Mouse (Mus musculus): ENCODE results near the gene Lipk.

GRCm38 (mm10) chr19:34051502-34051901, 43.4 kb downstream of the Lipk start:
- TF ChIP-seq POLR2A (IDR thresholded peaks at IDR 0.05; ENCODE audit: low read depth, low read length) (no peak), CTCF (IDR thresholded peaks at IDR 0.05; ENCODE audit: extremely low read depth, insufficient read length, insufficient replicate concordance, low read depth, low read length) (no peak)

All from small intestine, adult 2 months (tissue).